Mouse (Mus musculus) neural tube, embryonic 14.5 days (tissue): ENCODE data around the gene Myo15. TPM values are rescaled to one million over a fixed set of nuclear protein-coding genes. Genes with fewer than 3 reads are reported as not detected.
"Not testable (repeated sequence)": the region's sequence is repeated elsewhere in the genome, so short reads cannot be mapped to it uniquely, and the experiment has no call there.

Experiments used
- ATAC-seq: fragments of 200-750 bp; cut with Nextera tagmentation; 2 replicates; pipeline ENCODE4 v1.8.0; 2017; ENCODE audit warnings: low read depth, mild to moderate bottlenecking, moderate TSS enrichment, moderate library complexity
- H3K27ac ChIP-seq: fragments of 300-500 bp; sonication (generic); 2 replicates; pipeline ENCODE4 v1.5.1; 2014; ENCODE audit warnings: low read depth, mild to moderate bottlenecking, control low read depth, low read length, moderate library complexity, mixed read lengths
- H3K27me3 ChIP-seq: fragments of 300-500 bp; sonication (generic); 2 replicates; pipeline ENCODE4 v1.6.1; 2014; ENCODE audit warnings: low read length; ENCODE audit not compliant: control insufficient read depth, insufficient read depth
- H3K36me3 ChIP-seq: fragments of 300-500 bp; sonication (generic); 2 replicates; pipeline ENCODE4 v1.6.1; 2014; ENCODE audit warnings: low read length, mixed read lengths; ENCODE audit not compliant: control insufficient read depth, insufficient read depth
- H3K4me1 ChIP-seq: fragments of 300-500 bp; sonication (generic); 2 replicates; pipeline ENCODE4 v1.6.1; 2014; ENCODE audit warnings: low read length; ENCODE audit not compliant: control insufficient read depth, insufficient read depth
- H3K4me2 ChIP-seq: fragments of 300-500 bp; sonication (generic); 2 replicates; pipeline ENCODE4 v1.6.1; 2014; ENCODE audit warnings: mild to moderate bottlenecking, low read depth, low read length, control low read depth
- H3K4me3 ChIP-seq: fragments of 300-500 bp; sonication (generic); 2 replicates; pipeline ENCODE4 v1.5.1; 2014; ENCODE audit warnings: low read depth, low read length, control low read depth, mixed read lengths
- H3K9ac ChIP-seq: fragments of 300-500 bp; sonication (generic); replicated peaks from 2 replicates; pipeline ENCODE4 v1.6.1; 2014; ENCODE audit warnings: low read depth, mild to moderate bottlenecking, control low read depth, low read length, mixed read lengths
- H3K9me3 ChIP-seq: fragments of 300-500 bp; sonication (generic); 2 replicates; pipeline ENCODE4 v1.6.1; 2016; ENCODE audit warnings: low read length; ENCODE audit not compliant: control insufficient read depth
- WGBS: fragments of 180-500 bp; shearing (Covaris S2); extraction: QIAGEN DNeasy Blood & Tissue Kit; methylation state at CpG from one replicate; pipeline ENCODE4 v1.1.7; 2014; 5-methylcytosine and 5-hydroxymethylcytosine counted together
- polyA plus RNA-seq: library from polyadenylated mRNA; unstranded; fragments of >200 nt; fragmentation: Nextera tagmentation; extraction: Ambion mirVana; gene quantifications from 2 replicates; pipeline ENCODE4 v1.2.1, GENCODE M21; 2014

The Myo15 gene
- polyA plus RNA-seq, 1 experiment from 2014 or later = 0.19 TPM

DNA sequence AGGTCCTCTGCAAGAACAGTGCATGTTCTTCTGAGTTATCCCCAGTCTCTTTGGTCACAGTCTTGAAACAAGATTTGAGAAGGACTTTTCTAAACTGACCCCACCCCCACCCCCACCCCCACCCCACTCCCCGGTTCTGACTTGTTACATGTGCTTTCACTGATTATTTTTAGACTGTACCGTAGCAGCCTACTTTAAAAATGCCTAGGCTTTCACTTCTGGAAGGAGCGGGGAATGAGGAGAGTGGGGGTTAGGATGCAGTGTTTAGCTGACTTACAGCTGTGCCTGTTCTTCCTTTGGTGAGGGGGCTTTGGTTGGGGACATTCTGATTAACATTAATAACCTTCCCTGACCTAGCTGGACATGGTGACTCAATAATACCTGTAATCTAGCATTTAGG lies 79.0 kb downstream of the Myo15 start:
- Histone ChIP-seq H3K36me3 (peaks cover 20% of the 10 kb centered on the region; the same call in 1 of the 2 replicates), H3K27ac (no peak overlapping the region), H3K9ac (no peak overlapping the region), H3K4me3 (no peak overlapping the region), H3K4me2 (no peak overlapping the region), H3K9me3 (no peaks in the 10 kb centered on the region), H3K27me3 (no peaks in the 10 kb centered on the region), H3K4me1 (peaks cover 13% of the 10 kb centered on the region; the same call in 1 of the 2 replicates)
- ATAC-seq = no peak
- 93% methylated on average over 3 of the region's 3 CpGs for WGBS

DNA sequence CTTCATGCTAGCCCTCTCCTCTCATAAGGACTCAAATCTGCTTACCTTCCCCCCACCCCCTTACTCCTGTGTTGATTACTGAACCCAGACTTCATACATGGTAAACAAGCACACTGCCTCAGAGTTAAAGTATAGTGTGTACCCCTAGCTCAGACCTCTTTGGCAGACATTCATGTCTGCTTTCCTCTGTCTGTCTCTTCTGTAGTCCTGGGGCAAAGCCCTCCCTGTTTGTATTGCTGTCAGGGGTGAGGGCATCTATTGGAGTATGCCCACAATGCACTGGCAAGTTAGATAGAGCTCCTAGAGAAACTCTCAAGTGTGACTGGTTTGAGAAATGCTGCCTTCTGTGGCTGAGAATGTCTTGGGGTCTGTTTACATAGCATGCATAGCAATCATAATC lies 84.0 kb downstream of the Myo15 start:
- Histone ChIP-seq H3K36me3 (peaks cover 35% of the 10 kb centered on the region), H3K27me3 (no peaks in the 10 kb centered on the region), H3K4me2 (no peak overlapping the region), H3K9ac (no peak overlapping the region), H3K9me3 (no peaks in the 10 kb centered on the region), H3K4me3 (no peak overlapping the region), H3K27ac (no peak overlapping the region), H3K4me1 (no peaks in the 10 kb centered on the region)
- ATAC-seq = no peak

DNA sequence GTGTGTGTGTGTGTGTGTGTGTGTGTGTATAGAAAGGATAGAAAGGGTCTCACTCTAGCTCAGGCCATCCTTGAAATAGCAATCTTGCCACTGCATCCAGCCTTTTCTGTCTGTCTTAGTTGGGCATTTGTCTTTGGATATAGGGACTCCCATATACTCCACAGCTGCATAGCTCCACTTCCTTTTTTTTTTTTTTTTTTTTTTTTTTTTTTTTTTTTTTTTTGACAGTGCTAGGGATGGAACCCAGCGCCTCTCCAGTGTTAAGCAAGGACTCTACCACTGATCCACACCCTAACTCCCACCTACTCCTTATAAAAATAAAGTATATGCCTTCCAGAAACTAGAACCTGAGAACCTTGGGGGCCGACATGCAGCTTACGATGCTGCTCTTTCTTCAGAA lies 88.5 kb downstream of the Myo15 start:
- no peaks in the 10 kb centered on the region for H3K27me3 ChIP-seq
- 98% methylated on average over 3 of the region's 3 CpGs for WGBS
- no peak overlapping the region for H3K27ac ChIP-seq
- H3K36me3 ChIP-seq = peaks cover 24% of the 10 kb centered on the region
- H3K4me1 ChIP-seq = no peaks in the 10 kb centered on the region
- no peak overlapping the region for H3K4me3 ChIP-seq
- no peak overlapping the region for H3K4me2 ChIP-seq
- no peak for ATAC-seq
- H3K9ac ChIP-seq = no peak overlapping the region
- H3K9me3 ChIP-seq = no peaks in the 10 kb centered on the region

DNA sequence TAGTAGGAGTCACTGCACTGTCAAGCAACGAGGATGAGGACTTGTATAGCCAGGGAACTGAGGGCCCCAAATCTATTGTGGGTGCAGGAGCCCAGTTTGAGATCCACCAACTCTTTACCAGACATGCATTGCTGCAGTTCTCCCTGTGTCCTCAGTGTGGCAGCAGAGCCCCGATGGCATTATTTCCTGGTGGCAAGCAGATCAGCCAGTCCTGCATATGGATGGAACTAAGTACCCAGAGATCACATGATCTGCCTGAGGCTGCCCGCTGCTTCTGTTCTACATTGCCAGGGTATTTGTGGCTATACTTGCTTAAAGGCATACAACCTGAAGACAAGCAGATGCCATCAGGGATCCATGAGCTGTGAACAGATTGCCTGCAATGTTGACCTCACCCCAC lies 90.2 kb downstream of the Myo15 start:
- H3K4me2 ChIP-seq = no peak overlapping the region
- 16% methylated on average over 3 of the region's 3 CpGs for WGBS
- no peaks in the 10 kb centered on the region for H3K4me1 ChIP-seq
- no peak overlapping the region for H3K9ac ChIP-seq
- no peak overlapping the region for H3K4me3 ChIP-seq
- no peaks in the 10 kb centered on the region for H3K9me3 ChIP-seq
- no peak overlapping the region for H3K27ac ChIP-seq
- ATAC-seq = peak; percentile 49; the same call in 1 of the 2 replicates
- peaks cover 14% of the 10 kb centered on the region for H3K36me3 ChIP-seq
- no peaks in the 10 kb centered on the region for H3K27me3 ChIP-seq

DNA sequence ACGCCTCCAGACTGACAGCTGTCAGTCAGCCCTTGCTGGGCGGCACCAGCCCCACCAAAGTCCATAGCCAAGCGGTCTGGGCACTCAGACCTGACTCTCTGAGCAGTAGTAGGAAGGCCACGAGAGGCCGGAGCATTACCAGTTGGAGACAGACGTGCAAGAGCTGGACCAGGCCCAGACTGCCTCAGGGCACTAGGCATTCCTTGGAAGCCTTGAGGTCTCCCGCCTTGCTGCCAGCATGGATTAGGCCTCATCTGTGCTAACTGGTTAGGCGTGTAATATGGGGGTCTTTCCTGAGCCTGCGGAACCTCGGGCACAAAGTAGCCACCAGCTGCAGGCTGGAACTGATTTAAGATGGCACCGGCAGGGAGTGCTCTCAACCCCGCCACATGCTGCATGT lies 104.9 kb downstream of the Myo15 start:
- not testable (repeated sequence) for H3K4me1 ChIP-seq, H3K9ac ChIP-seq, H3K36me3 ChIP-seq, H3K27me3 ChIP-seq, H3K4me3 ChIP-seq, H3K9me3 ChIP-seq, H3K4me2 ChIP-seq, H3K27ac ChIP-seq, ATAC-seq
- WGBS = 74% methylated on average over 10 of the region's 12 CpGs

Other genes with a start within 250 kb of the Myo15 start
- gene Srebf1, start 246.8 kb upstream of the Myo15 start, polyA plus RNA-seq = 38.5 and 41.3 TPM in 2 replicates
- gene Tom1l2, start 116.4 kb upstream of the Myo15 start, polyA plus RNA-seq = 47.8 and 50.9 TPM in 2 replicates
- gene Drc3, start 116.0 kb upstream of the Myo15 start, polyA plus RNA-seq = 5.2 TPM in 2 replicates
- gene Gid4, start 52.2 kb upstream of the Myo15 start, polyA plus RNA-seq = 26.6 and 27.6 TPM in 2 replicates
- 44.1 and 45.8 TPM in 2 replicates for gene Atpaf2, start 50.9 kb upstream of the Myo15 start, polyA plus RNA-seq
- 90.6 and 95.6 TPM in 2 replicates for gene Drg2, start 14.7 kb upstream of the Myo15 start, polyA plus RNA-seq
- gene Alkbh5, start 67.0 kb downstream of the Myo15 start, polyA plus RNA-seq = 17.0 and 19.9 TPM in 2 replicates
- 35.6 and 42.8 TPM in 2 replicates for gene Llgl1, start 230.4 kb downstream of the Myo15 start, polyA plus RNA-seq